Mouse (Mus musculus): ENCODE measurements at regions not wholly inside any gene's neighbourhood (a gene's known extent, or its start where the extent isn't known, plus 50 kb on each side); places are given as distances from the start of the nearest gene placed in this dataset.

DNA sequence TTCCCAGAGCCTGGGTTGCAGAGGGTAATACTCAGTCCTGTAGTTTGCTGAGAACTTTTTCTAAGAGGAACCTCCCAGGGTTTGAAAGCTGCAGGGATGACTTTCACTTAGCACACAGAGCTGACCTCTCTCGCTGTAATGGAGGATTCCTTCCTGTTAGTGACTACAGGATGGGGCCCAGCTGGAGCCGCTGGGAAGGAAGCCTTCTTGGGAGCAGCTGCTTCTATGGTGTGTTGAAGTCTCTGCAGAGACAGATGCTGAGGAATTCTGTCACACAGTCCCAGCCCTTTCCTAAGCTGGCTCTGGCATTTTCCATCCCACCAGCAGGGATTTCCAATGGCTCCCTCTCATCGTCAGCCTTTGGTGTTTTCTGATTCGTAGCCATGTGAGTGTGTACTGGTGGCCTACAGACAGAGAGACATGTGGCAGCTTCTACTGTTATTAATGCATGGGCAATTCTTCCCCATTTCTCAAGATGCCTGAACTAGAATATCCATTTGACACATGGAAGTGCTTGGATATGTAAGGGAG lies 90.9 kb downstream of the Gm26897 start:
- no peak for TF ChIP-seq POLR2A (IDR thresholded peaks at IDR 0.05; ENCODE audit: low read depth, low read length)
- TF ChIP-seq CTCF (conservative IDR thresholded peaks at IDR 0.05; ENCODE audit: insufficient read depth, insufficient read length, low read depth, low read length), result no peak

All from kidney, adult 2 months (tissue).